Mouse (Mus musculus): ENCODE results near the gene Gm13057.
"Not testable (repeated sequence)": the region's sequence is repeated elsewhere in the genome, so short reads cannot be mapped to it uniquely, and the experiment has no call there.

Gm13057 gene

DNA sequence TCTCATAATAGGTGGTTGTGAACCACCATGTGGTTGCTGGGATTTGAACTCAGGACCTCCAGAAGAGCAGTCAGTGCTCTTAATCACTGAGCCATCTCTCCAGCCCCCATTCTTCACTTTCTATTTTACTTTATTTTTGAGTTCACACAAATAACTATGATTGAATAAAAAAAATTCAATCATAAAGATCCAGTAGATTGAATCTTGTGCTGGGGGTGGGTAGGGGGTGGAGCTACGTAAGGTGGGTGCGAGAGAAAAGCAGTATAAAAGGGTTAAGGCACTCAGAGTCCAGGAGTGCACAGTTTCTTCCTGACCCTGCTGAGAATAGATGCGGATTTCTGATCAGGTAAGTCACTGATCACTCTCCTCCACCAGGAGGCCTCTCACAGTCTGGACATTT is at the start of gene Gm13057, which contains the start of gene BC080695:
TSS of gene Gm13057 (plus strand) at position 310 of the 400 bp plus-strand sequence.
TSS of gene BC080695 (plus strand) at position 301 of the 400 bp plus-strand sequence.
- DNase-seq = not testable (repeated sequence)

GRCm38 (mm10) chr4:143511043-143511442 is 40.5 kb upstream of the Gm13057 start, which contains the start of gene Gm13043:
Gene Gm13043 (plus strand): TSS chr4:143511343.
- no peak for DNase-seq

- not testable (repeated sequence) for DNase-seq
These were observed 15.9 kb upstream of the Gm13057 start, which contains the start of gene Gm13040 for GRCm38 (mm10) chr4:143535654-143536053. Gene Gm13040 (plus strand): TSS chr4:143535954.
